In the genomic region with DNA sequence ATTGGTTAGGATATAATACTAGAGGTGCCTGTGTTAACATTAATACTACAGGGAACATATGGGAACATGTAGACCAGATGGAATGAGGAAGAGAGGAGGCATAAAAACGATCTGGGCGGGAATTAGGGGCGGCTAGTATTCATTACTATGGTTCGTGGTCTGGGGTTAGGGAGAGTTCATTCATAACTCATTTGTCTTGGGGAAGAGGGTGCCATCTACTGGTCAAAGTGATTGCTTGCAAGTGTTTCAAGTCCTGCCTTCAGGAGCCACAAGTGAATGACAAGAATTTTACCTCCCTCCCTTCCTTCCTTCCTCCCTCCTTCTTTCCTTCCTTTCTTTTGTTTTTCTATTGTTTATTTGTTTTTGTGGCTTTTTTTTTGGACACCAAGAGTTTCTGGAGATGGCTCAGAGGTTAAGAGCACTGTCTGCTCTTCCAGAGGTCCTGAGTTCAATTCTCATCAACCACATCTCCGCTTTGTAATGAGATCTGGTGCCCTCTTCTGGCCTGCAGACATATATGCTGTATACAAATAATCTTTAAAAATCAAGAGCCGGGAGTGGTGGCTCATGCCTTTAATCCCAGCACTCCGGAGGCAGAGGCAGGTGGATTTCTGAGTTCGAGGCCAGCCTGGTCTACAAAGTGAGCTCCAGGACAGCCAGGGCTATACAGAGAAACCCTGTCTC, we compare ENCODE assay signal across 8 mouse cellular contexts. TPM values are rescaled to one million over a fixed set of nuclear protein-coding genes. Genes with fewer than 3 reads are reported as not detected.
DNase-seq lines count a peak whose midpoint lies in the region; ATAC-seq lines count a peak whose summit lies in the region.

No protein-coding gene starts in this region.

- peak; percentile 51 to 54 for ATAC-seq in hematopoietic stem cell, adult 5-6 weeks (replicated peaks in 1 of 2; ENCODE audit: insufficient read depth in 1 of 2, low FRiP score in 2 of 2, low TSS enrichment in 1 of 2, low read depth in 1 of 2, poor library complexity in 2 of 2, severe bottlenecking in 2 of 2)
- ATAC-seq in neural tube, embryonic 11.5 days (ENCODE audit: insufficient read depth, low FRiP score, low TSS enrichment): no peak

- H3K4me2 ChIP-seq in neural tube, embryonic 11.5 days (ENCODE audit: low read depth): no peak overlapping the region

- DNase-seq in left cerebral cortex, adult 18-20 months (ENCODE audit: low spot score in 2 of 2): peak; percentile 11 to 28
- DNase-seq in left cerebral cortex, adult 11 months (ENCODE audit: low spot score): no peak
- DNase-seq in MN1 (ENCODE audit: low spot score): peak; percentile 87
- peak; percentile 42 to 58 for DNase-seq in cerebellum, postnatal 25 days
- DNase-seq in limb, embryonic 10.5 days (ENCODE audit: low spot score): peak; percentile 50
- peak; percentile 54 for DNase-seq in neural tube, embryonic 11.5 days (ENCODE audit: low spot score)
- no peak for DNase-seq in frontal cortex, postnatal 14 days (ENCODE audit: low spot score in 2 of 2)

- H3K27ac ChIP-seq in limb, embryonic 10.5 days: peak overlapping the region; percentile 56; the same call in 1 of the 2 replicates
- no peak overlapping the region for H3K27ac ChIP-seq in neural tube, embryonic 11.5 days (ENCODE audit: low read depth, low read length)

- H3K27me3 ChIP-seq in limb, embryonic 10.5 days (ENCODE audit: low read depth, poor library complexity, severe bottlenecking): no peaks in the 10 kb centered on the region
- H3K27me3 ChIP-seq in neural tube, embryonic 11.5 days (ENCODE audit: control insufficient read depth, insufficient read depth, low read length): no peaks in the 10 kb centered on the region

- H3K9ac ChIP-seq in neural tube, embryonic 11.5 days (ENCODE audit: low read length): no peak overlapping the region

- no peak overlapping the region for H3K4me3 ChIP-seq in limb, embryonic 10.5 days
- H3K4me3 ChIP-seq in neural tube, embryonic 11.5 days (ENCODE audit: low read depth, low read length): no peak overlapping the region

- H3K4me1 ChIP-seq in limb, embryonic 10.5 days: peaks cover 38% of the 10 kb centered on the region
- peaks cover 6% of the 10 kb centered on the region; the same call in 1 of the 2 replicates for H3K4me1 ChIP-seq in neural tube, embryonic 11.5 days (ENCODE audit: control insufficient read depth, insufficient read depth, low read length)

- H3K36me3 ChIP-seq in limb, embryonic 10.5 days: no peaks in the 10 kb centered on the region; the same call in 1 of the 2 replicates
- no peaks in the 10 kb centered on the region for H3K36me3 ChIP-seq in neural tube, embryonic 11.5 days (ENCODE audit: control insufficient read depth, insufficient read depth, low read length)

- 27% methylated on average over 8 of the region's 8 CpGs for WGBS in limb, embryonic 10.5 days
- 29% methylated on average over 8 of the region's 8 CpGs for WGBS in neural tube, embryonic 11.5 days

- H3K9me3 ChIP-seq in limb, embryonic 10.5 days (replicated peaks): no peaks in the 10 kb centered on the region
- H3K9me3 ChIP-seq in neural tube, embryonic 11.5 days (ENCODE audit: control insufficient read depth, low read length): no peaks in the 10 kb centered on the region

RNA-seq across cellular contexts. Expression of gene Pitpnc1, which starts 2.8 kb away (rescaled TPM):
- total RNA-seq in left cerebral cortex, adult 18-20 months (2021): 10 to 100 TPM; 48.5 to 51.7 TPM
- 36.6 and 39.9 TPM in 2 replicates for total RNA-seq in hematopoietic stem cell, adult 5-6 weeks (2017)
- 31.6 and 37.1 TPM in 2 replicates for polyA plus RNA-seq in limb, embryonic 10.5 days (2016; fragmentation: Nextera tagmentation; extraction: Ambion mirVana)
- 35.0 and 38.1 TPM in 2 replicates for polyA plus RNA-seq in neural tube, embryonic 11.5 days (2014; fragmentation: Nextera tagmentation; extraction: Ambion mirVana)

RNA-seq across cellular contexts. Expression of gene Psmd12, which starts 6.0 kb away (rescaled TPM):
- 10 to 100 TPM; 74.1 to 75.1 TPM for total RNA-seq in left cerebral cortex, adult 18-20 months (2021)
- total RNA-seq in hematopoietic stem cell, adult 5-6 weeks (2017): 97.2 and 133 TPM in 2 replicates
- 229 and 240 TPM in 2 replicates for polyA plus RNA-seq in limb, embryonic 10.5 days (2016; fragmentation: Nextera tagmentation; extraction: Ambion mirVana)
- polyA plus RNA-seq in neural tube, embryonic 11.5 days (2014; fragmentation: Nextera tagmentation; extraction: Ambion mirVana): 228 and 232 TPM in 2 replicates

Comparison
In these comparisons a context has a peak if more than half of its experiments do, and no peak if none do; other contexts are left out.
1. DNase-seq: peak in left cerebral cortex, adult 18-20 months (2 of 2), MN1 (single experiment), cerebellum, postnatal 25 days (2 of 2), limb, embryonic 10.5 days (single experiment) and neural tube, embryonic 11.5 days (single experiment); none in left cerebral cortex, adult 11 months (single experiment) and frontal cortex, postnatal 14 days (0 of 2).